Mouse (Mus musculus) lung, postnatal 0 days (tissue): ENCODE data around the gene Polr2e. TPM values are rescaled to one million over a fixed set of nuclear protein-coding genes. Genes with fewer than 3 reads are reported as not detected.

ENCODE experiments used
- ATAC-seq: fragments of 200-750 bp; cut with Nextera tagmentation; 2 replicates; pipeline ENCODE4 v1.8.0; 2017; ENCODE audit warnings: moderate library complexity
- DNase-seq: peaks from one replicate; pipeline ENCODE4 v3.0.0-alpha.2; 2016; ENCODE audit warnings: low spot score
- H3K27ac ChIP-seq: fragments of 300-500 bp; sonication (generic); 2 replicates; pipeline ENCODE4 v1.5.1; 2014; ENCODE audit warnings: antibody characterized with exemption, mild to moderate bottlenecking, low read length, mixed read lengths
- H3K27me3 ChIP-seq: fragments of 300-500 bp; sonication (generic); replicated peaks from 2 replicates; pipeline ENCODE4 v1.6.1; 2014; ENCODE audit warnings: low read length, mixed read lengths; ENCODE audit not compliant: insufficient read depth
- H3K36me3 ChIP-seq: fragments of 300-500 bp; sonication (generic); 2 replicates; pipeline ENCODE4 v1.6.1; 2014; ENCODE audit warnings: low read length, mixed read lengths; ENCODE audit not compliant: insufficient read depth
- H3K4me1 ChIP-seq: fragments of 300-500 bp; sonication (generic); 2 replicates; pipeline ENCODE4 v1.6.1; 2014; ENCODE audit warnings: antibody characterized with exemption, low read depth, low read length, mixed read lengths; ENCODE audit not compliant: insufficient read depth
- H3K4me2 ChIP-seq: fragments of 300-500 bp; sonication (generic); replicated peaks from 2 replicates; pipeline ENCODE4 v1.6.1; 2014; ENCODE audit warnings: low read depth, mild to moderate bottlenecking, low read length, moderate library complexity, mixed read lengths
- H3K4me3 ChIP-seq: fragments of 300-500 bp; sonication (generic); 2 replicates; pipeline ENCODE4 v1.5.1; 2014; ENCODE audit warnings: low read depth, low read length
- H3K9ac ChIP-seq: fragments of 300-500 bp; sonication (generic); replicated peaks from 2 replicates; pipeline ENCODE4 v1.6.1; 2014; ENCODE audit warnings: low read depth, mild to moderate bottlenecking
- H3K9me3 ChIP-seq: fragments of 300-500 bp; sonication (generic); 2 replicates; pipeline ENCODE4 v1.6.1; 2016; ENCODE audit warnings: low read length, mixed read lengths
- CTCF ChIP-seq: IDR thresholded peaks from 2 replicates; pipeline ENCODE4 v1.5.1; 2016; ENCODE audit warnings: antibody characterized with exemption, mild to moderate bottlenecking
- EP300 ChIP-seq: IDR thresholded peaks from 2 replicates; pipeline ENCODE4 v1.6.1; 2016; ENCODE audit warnings: antibody characterized with exemption, mild to moderate bottlenecking, control low read depth
- WGBS: fragments of 180-500 bp; shearing (Covaris S2); extraction: QIAGEN DNeasy Blood & Tissue Kit; methylation state at CpG from one replicate; pipeline ENCODE4 v1.1.7; 2014; 5-methylcytosine and 5-hydroxymethylcytosine counted together
- polyA plus RNA-seq: library from polyadenylated mRNA; unstranded; fragments of >200 nt; fragmentation: Nextera tagmentation; extraction: Ambion mirVana; gene quantifications from 2 replicates; pipeline ENCODE4 v1.2.1, GENCODE M21; 2015

The Polr2e gene
- polyA plus RNA-seq, 1 experiment from 2014 or later = 202 TPM

DNA sequence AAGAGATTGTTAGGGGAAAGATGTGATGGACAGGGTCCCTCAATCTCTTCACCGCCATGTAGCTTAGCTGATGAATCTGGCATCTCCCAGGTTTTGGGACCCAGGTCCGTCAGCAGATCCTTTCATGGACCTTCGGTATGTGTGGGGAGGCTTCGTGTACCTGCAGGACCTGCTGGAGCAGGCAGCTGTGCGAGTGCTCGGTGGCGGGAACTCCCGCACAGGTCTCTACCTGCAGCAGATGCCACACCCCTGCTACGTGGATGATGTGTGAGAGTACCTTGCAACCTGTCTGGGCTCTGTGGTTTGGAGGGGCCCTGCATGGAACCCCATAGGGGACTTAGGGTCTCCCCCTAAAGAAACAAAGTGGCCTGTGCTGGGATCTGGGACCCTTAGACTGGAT is 37.6 kb downstream of the Polr2e start:
- Histone ChIP-seq H3K9me3 (no peaks in the 10 kb centered on the region), H3K9ac (no peak overlapping the region), H3K4me2 (no peak overlapping the region), H3K4me3 (no peak overlapping the region), H3K27me3 (no peaks in the 10 kb centered on the region), H3K36me3 (no peaks in the 10 kb centered on the region), H3K4me1 (0 out of 2 replicates have a peak, but pooled peaks cover 10% of the 10 kb centered on the region), H3K27ac (no peak overlapping the region)
- 82% methylated on average over 9 of the region's 9 CpGs for WGBS
- TF ChIP-seq EP300 = no peak
- no peak for TF ChIP-seq CTCF
- ATAC-seq (no peak), DNase-seq (no peak)

DNA sequence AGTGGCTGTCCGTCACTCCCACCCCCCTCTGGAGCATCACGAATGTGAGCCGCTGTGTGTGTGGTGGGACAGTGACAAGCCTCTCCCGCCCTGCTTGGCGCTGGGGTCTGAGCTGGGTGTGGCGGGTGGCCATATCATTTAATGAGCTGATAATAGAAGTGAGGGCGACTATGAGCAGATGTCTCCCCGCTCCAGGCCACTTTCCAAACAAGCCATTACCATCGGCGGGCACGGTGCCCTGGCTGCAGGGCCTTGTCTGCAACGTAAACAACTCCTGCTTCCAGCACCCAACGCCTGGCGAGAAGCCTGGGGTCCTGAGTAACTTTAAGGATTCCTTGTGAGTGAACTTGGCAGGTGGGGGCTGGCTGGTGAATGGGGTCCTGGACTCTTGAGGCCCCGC is 41.8 kb downstream of the Polr2e start:
- Histone ChIP-seq H3K4me1 (0 out of 2 replicates have a peak, but pooled peaks cover 5% of the 10 kb centered on the region), H3K9me3 (no peaks in the 10 kb centered on the region), H3K9ac (no peak overlapping the region), H3K36me3 (peaks cover 25% of the 10 kb centered on the region), H3K4me3 (peak overlapping the region; percentile 43; the same call in 1 of the 2 replicates), H3K4me2 (peak overlapping the region; percentile 70), H3K27ac (no peak overlapping the region), H3K27me3 (no peaks in the 10 kb centered on the region)
- WGBS = 17% methylated on average over 15 of the region's 15 CpGs
- peak; percentile 25 for ATAC-seq
- DNase-seq = peak; percentile 65
- TF ChIP-seq CTCF (no peak), EP300 (no peak)

DNA sequence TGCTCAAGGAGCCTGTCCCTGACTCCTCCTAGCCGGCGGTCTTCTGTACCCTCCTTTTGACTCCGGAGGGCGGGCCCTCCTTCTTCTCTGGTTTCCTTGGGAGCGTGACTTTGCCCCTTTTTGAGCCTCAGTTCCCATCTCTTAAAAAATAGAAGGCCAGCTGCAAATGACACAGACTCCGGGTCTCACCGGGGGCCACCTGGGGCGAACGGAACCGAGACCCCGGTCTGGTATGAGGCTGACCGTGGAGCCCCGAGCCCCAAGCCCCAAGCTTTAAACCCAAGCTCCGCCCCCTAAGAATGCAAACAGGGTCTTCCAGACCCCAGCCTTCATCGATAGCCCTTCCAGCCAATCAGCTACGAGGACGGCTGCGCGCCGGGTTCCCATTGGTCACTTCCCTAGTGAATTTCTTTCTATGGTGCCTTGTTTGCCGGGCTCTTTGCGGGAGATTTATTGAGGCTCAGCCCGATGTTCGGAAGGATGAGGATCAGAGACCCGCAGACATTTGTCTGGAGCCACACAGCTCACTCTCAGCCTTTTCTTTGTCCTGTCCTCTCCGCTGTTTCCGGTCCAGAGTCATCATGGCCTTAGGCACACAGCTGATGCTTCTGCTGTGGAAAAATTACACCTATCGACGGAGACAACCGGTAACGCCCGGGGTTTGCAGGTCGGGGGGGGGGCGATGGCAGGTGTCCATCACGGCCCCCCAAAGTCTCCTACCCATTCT is 42.4 kb downstream of the Polr2e start:
- 0 out of 2 replicates have a peak, but pooled peaks cover 5% of the 10 kb centered on the region for H3K4me1 ChIP-seq
- peak; percentile 82 for DNase-seq
- peak; percentile 47 for ATAC-seq

DNA sequence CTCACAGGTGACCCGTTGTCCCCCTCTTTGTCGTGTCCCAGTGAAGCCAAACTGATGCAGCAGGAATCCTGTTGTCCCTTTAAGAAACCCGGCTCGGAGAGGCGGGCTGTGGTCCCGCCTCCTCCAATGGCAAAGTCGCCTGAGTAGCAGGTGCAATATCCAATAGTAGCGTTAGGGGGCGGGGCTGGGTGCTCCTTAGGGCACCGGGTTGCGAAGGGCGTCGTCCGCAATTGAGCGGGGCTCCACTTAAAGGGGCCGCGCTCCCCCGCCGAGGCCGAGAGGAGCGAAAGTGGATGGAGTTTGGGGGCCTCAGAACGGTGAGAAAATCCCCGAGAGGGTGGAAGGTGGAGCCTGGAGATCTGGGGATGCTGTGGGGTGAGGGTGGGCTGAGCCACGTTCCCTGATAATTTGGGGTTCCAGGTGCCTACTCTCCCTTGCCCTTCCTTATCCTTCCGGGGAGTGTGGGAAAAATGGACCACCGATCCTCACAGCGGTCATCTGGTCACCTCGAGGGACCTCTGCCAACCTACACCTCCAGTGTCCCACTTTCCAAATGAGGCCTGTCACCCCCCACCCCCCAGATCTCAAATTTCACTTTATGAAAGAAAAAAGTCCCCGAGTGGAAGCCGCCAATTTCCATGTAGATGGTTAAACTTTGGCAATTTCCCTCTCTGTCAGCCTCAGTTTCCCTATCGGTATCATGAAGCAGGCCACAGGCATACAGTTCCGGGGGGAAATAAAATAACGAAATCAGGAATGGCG is 43.1 kb downstream of the Polr2e start, which contains the start of gene Abca7:
Abca7 (plus strand) TSS at position 223 of the 762 bp plus-strand sequence.
- peak; percentile 93 for ATAC-seq
- WGBS = 1% methylated on average over 34 of the region's 34 CpGs

More for the DNA sequence above, 42.4 kb downstream of the Polr2e start:
- TF ChIP-seq CTCF (no peak), EP300 (no peak)
- H3K4me2 ChIP-seq = peak overlapping the region; percentile 70
- no peaks in the 10 kb centered on the region for H3K27me3 ChIP-seq
- peak overlapping the region; percentile 58; the same call in 1 of the 2 replicates for H3K27ac ChIP-seq
- peak overlapping the region; percentile 43 for H3K4me3 ChIP-seq
- H3K9me3 ChIP-seq = no peaks in the 10 kb centered on the region
- 2% methylated on average over 35 of the region's 35 CpGs for WGBS
- peaks cover 31% of the 10 kb centered on the region for H3K36me3 ChIP-seq
- peak overlapping the region; percentile 50 for H3K9ac ChIP-seq

DNA sequence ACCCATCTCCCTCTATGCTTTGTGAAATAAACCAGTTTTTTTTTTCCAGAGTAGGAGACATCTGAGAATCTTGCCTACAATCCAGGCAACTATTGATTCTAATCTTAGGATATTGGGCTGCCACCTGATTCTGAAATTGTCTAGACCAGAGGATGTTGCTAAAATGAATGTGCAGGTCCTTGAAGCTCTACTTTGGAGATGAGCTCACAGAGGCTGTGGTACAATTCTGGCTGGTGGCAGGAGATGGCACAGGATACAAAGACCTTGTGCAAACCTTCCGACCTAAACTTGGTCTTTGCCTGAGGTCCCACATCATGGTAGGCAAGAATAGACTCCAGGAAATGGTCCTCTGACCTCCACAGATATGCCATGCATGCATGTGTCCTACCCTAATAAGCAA is 44.0 kb downstream of the Polr2e start:
- no peak overlapping the region for H3K4me3 ChIP-seq
- no peak overlapping the region for H3K4me2 ChIP-seq
- no peak for ATAC-seq

More for the DNA sequence above, 43.1 kb downstream of the Polr2e start, which contains the start of gene Abca7:
- H3K4me3 ChIP-seq = peak within 1 kb of the TSS; percentile 43
- 0 out of 2 replicates have a peak, but pooled peaks cover 5% of the 10 kb centered on the region for H3K4me1 ChIP-seq
- peak within 1 kb of the TSS; percentile 58 for H3K27ac ChIP-seq
- peaks cover 38% of the 10 kb centered on the region for H3K36me3 ChIP-seq
- peak within 1 kb of the TSS; percentile 70 for H3K4me2 ChIP-seq
- TF ChIP-seq CTCF (peak; percentile 43), EP300 (no peak)
- H3K9me3 ChIP-seq = no peaks in the 10 kb centered on the region
- peak within 1 kb of the TSS; percentile 50 for H3K9ac ChIP-seq
- DNase-seq = peak; percentile 96
- H3K27me3 ChIP-seq = no peaks in the 10 kb centered on the region

More for the DNA sequence above, 44.0 kb downstream of the Polr2e start:
- H3K4me1 ChIP-seq = peaks cover 12% of the 10 kb centered on the region; the same call in 1 of the 2 replicates
- H3K9ac ChIP-seq = no peak overlapping the region
- TF ChIP-seq CTCF = no peak
- no peak for TF ChIP-seq EP300
- no peaks in the 10 kb centered on the region for H3K9me3 ChIP-seq
- H3K27ac ChIP-seq = 0 out of 2 replicates have a peak overlapping the region, but pooled peaks have one; percentile 26
- no peak for DNase-seq
- peaks cover 43% of the 10 kb centered on the region for H3K36me3 ChIP-seq
- no peaks in the 10 kb centered on the region for H3K27me3 ChIP-seq
- 73% methylated on average over 1 of the region's 1 CpGs for WGBS
